Mouse (Mus musculus): Measurements from ENCODE around the gene Sytl3. TPM values are rescaled to one million over a fixed set of nuclear protein-coding genes. Genes with fewer than 3 reads are reported as not detected.
"Not testable (repeated sequence)": the region's sequence is repeated elsewhere in the genome, so short reads cannot be mapped to it uniquely, and the experiment has no call there.

Sytl3 gene
- total RNA-seq, 4 experiments from 2014 or later, result 0.25 to 0.79 TPM; not detected in 2

- DNase-seq (ENCODE audit: low spot score in 2 of 2), result not testable (repeated sequence)
These were observed 13.2 kb upstream of the Sytl3 start for GRCm38 (mm10) chr17:6645668-6646067.

- DNase-seq (ENCODE audit: low spot score in 2 of 2), result not testable (repeated sequence)
These were observed 12.1 kb upstream of the Sytl3 start for GRCm38 (mm10) chr17:6646841-6647240.

- not testable (repeated sequence) for DNase-seq (ENCODE audit: low spot score in 2 of 2)
These were observed 11.4 kb upstream of the Sytl3 start for GRCm38 (mm10) chr17:6647452-6647851.

GRCm38 (mm10) chr17:6650904-6651565 lies 7.9 kb upstream of the Sytl3 start:
- not testable (repeated sequence) for DNase-seq (ENCODE audit: low spot score in 2 of 2)

DNA sequence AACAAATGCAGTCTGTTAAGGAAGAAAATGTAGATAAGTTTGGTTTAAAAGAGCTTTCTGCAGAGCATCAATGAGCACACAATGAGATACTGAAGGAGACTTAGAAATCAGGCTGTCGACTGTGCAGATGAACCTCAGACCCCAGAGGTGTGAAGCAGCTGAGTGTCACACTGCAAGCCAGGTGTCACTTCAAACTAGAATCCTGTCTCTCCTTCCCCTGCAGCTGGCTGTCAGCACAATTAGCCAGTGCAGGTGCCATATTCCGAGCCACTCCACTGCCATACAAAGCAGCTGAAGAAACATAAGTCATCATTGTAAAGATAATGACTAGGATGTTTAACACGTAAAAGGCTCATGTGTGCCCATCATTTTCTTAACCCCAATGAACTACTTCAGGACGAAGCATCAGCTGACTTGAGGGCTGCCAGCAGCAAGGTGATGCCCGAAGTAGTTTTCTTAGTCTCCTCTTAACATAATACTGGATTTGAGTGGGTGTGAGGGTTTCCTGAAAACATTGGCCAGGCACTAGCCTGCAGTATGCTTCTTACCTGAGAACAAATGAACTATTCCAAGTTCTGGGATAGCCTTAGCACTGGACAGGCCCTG lies 5.4 kb upstream of the Sytl3 start:
- DNase-seq (ENCODE audit: low spot score in 2 of 2), result not testable (repeated sequence)

DNA sequence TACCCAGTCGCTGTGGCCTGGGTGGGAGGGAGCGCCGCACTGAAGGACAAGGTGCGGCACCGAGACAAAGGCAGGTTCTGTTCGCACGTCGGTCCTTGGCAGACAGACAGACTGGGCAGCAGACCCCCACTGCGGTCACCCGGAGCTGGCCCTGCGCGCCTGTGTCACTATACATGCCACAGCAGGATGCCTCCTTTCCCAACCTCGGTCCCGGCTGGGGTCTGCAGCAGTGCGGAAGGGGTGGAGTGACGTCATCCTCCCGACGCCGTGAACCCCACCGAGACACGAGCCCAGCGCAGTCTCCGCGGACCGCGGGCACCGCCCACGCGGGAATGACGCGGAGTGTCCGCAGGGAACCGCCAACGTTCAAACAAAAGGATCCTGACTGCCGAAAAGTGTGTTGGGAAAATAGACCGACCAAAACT lies 3.8 kb upstream of the Sytl3 start:
- DNase-seq (ENCODE audit: low spot score in 2 of 2), result not testable (repeated sequence)

- DNase-seq (ENCODE audit: low spot score in 2 of 2), result peak in 1 of 2 experiments; percentile 56
These were observed 3.2 kb upstream of the Sytl3 start, which contains the start of gene Dynlt1f for GRCm38 (mm10) chr17:6655567-6656281. Gene Dynlt1f (minus strand): TSS chr17:6655900.

DNA sequence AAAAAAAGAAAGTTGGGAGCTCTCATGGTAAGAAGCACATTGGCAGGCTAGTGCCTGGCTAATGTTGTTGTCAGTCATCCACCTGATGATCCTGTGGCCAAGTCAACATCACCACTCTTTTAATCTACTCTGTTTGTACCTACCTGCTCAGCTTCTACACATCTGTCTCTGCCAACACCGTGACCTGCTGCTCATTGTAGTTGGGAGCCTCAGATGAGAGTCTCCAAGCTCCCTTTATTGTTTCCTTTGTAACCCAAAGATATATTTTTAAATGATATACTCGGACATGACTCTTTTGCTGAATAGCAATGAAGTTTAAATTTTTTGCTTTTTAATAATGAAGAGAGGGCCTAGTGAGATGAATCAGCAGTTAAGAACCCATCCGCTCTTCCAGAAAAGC lies 2.4 kb upstream of the Sytl3 start:
- DNase-seq (ENCODE audit: low spot score in 2 of 2), result not testable (repeated sequence)

GRCm38 (mm10) chr17:6660589-6660988 lies 1.7 kb downstream of the Sytl3 start:
- not testable (repeated sequence) for DNase-seq (ENCODE audit: low spot score in 2 of 2)

DNA sequence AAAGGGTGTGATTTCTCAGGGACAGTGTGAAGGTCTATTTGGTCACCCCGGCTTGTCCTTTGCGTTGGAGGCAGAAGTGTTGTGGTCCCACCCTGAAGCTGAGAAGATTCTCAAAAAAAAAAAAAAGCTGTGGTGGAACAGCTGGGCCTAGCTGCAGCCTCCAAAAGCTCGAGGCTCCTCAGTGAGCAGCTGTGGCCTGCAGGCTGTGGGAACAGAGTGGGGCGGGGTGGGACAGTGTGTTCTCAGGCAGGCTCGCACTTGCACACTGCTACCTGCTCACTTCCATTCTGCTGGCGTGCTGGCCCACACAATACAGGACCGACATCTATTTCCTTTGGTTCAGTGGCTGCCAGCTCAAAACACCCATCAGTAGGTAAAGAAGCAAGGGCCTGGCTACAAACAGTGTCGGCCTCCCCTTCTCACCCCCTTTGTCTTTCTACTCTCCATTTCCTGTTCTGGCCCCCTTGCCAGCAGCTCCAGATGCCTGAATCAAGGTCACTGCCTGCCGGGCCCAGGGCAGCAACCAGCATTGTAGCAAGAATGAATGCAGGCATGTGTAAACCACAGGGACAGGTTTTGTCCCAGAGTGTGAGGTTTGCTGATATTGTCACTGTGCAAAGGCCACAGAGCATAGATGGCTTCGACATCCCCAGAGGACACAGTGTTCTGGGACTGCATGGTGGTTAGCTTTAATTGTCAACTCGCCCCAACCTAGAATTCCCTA lies 2.4 kb downstream of the Sytl3 start:
- DNase-seq (ENCODE audit: low spot score in 2 of 2), result not testable (repeated sequence)

DNA sequence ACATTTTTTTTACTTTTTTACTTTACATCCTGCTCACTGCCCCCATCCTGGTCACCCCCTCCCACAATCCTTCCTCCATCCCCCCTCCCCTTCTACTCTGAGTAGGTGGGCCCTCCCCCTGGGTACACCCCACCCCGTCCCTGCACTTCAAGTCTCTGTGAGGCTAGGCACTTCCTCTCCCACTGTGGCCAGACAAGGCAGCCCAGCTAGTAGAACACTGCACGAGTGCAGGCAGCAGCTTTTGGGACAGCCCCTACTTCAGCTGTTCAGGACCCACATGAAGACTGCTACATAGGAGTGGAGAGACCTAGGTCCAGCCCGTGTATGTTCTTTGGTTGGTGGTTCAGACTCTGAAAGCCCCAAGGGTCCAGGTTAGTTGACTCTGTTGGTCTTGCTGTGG lies 3.9 kb downstream of the Sytl3 start:
- DNase-seq (ENCODE audit: low spot score in 2 of 2), result not testable (repeated sequence)

GRCm38 (mm10) chr17:6665389-6665788 lies 6.5 kb downstream of the Sytl3 start:
- DNase-seq (ENCODE audit: low spot score in 2 of 2), result not testable (repeated sequence)

- DNase-seq (ENCODE audit: low spot score in 2 of 2), result not testable (repeated sequence)
These were observed 9.6 kb downstream of the Sytl3 start for GRCm38 (mm10) chr17:6668522-6668921.

- DNase-seq (ENCODE audit: low spot score in 2 of 2), result not testable (repeated sequence)
These were observed 15.4 kb downstream of the Sytl3 start for GRCm38 (mm10) chr17:6674297-6674696.

DNA sequence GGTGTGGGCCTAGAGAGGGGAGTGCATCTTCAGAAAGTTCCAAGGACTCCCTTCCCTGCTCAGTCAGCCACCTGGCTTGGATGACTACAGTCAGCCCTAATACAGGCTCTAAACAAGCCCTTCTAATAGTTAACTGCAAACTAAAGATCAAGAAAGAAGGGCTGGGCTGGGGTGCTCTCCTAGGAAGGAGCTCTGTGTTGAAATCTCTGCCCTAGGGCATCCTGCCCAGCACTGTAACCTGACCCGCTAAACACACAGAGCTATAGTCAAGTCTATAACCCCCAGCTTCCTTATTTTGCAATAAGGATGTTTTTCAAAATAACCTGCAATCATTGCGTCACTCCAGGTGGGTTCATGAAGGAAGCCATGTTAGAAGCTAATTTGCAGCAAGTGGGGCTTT lies 19.2 kb downstream of the Sytl3 start:
- not testable (repeated sequence) for DNase-seq (ENCODE audit: low spot score in 2 of 2)

GRCm38 (mm10) chr17:6681721-6682120 lies 22.8 kb downstream of the Sytl3 start:
- not testable (repeated sequence) for DNase-seq (ENCODE audit: low spot score in 2 of 2)

DNA sequence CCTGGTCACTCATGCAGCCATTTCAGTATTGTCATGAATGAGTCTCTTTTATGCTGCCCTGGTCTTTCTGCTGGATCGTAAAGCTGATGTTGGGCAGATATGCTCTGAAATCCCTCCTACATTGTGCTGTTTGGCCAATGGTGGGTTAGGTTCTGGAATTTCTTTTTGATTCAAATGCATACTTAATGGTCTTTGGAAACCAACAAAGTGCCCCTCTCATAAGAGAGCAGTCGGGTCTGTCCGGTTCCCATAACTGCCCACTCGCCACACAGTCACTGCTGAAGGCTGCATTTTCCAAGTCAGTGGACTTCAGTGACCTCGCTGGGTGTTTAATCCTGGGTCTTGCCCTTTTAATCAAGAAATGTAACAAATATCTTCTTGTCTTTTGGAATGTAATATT lies 24.8 kb downstream of the Sytl3 start:
- not testable (repeated sequence) for DNase-seq (ENCODE audit: low spot score in 2 of 2)

GRCm38 (mm10) chr17:6684464-6685287 lies 25.8 kb downstream of the Sytl3 start:
- DNase-seq (ENCODE audit: low spot score in 2 of 2), result not testable (repeated sequence)

DNA sequence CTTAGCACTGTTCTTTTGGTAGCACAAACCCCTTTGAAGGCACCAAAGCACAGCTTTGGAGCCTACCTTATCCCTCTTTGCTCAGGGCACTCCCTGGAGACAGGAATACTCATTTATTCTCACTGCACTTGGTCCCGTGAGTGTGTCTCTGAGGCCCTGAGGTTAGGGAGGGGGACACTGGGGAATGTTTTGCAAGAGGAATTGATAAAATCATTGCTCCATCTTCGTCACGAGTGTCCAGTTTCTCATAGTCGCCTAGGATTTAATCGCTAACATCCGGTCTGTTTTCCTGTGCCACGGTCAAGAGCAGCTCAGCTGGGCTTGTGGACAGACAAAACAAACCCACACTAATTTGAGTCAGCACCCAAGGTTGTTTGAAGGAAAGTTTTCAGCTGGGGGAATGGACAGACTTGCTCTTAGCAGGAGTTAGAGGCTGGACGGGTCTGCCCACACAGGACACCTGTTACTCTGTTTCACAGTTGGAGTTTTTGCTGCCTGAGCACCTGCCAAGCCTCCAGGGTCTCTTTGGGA lies 26.5 kb downstream of the Sytl3 start:
- not testable (repeated sequence) for DNase-seq (ENCODE audit: low spot score in 2 of 2)

DNA sequence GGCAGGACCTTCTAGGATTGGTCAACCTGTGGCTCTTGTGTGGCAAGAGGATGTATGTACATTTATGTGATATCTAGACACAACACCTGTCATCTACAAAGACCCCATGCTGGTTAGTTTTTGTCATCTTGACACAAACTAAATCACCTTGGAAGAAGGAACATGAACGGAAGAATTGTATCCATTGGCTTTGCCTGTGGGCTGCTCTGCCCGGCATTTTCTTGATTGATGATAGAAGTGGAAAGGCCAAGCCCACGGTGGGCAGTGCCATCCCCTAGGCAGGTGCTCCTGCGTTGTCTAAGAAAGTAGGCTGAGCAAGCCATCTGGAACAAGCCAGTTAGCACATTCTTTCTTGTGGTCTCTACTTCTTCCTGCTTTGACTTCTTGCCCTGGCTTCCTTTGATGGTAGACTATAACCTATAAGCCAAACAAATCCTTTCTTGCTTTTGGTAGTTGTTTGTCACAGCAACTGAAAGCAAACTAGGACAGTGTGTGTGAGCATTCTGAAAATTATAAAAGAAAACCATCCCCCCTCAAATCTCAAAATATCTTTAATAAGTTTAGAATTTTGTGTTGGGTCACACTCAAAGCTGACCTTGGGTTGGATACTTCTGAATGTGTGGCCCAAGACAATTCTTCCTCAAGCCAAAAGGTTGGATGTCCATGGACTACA lies 27.5 kb downstream of the Sytl3 start:
- not testable (repeated sequence) for DNase-seq (ENCODE audit: low spot score in 2 of 2)
